Mouse (Mus musculus): ENCODE data around the gene Gpatch3.

GRCm38 (mm10) chr4:133536081-133536480 is 38.5 kb upstream of the Gpatch3 start:
- no peak for TF ChIP-seq CTCF (IDR thresholded peaks at IDR 0.05; ENCODE audit: extremely low read depth, insufficient read length, insufficient replicate concordance, low read depth, low read length)
- no peak for TF ChIP-seq POLR2A (IDR thresholded peaks at IDR 0.05; ENCODE audit: low read depth, low read length)
